Mouse (Mus musculus): ENCODE data around the gene Emb. TPM values are rescaled to one million over a fixed set of nuclear protein-coding genes. Genes with fewer than 3 reads are reported as not detected.

The Emb gene
- polyA plus RNA-seq, 1 experiment = 1.3 TPM

DNA sequence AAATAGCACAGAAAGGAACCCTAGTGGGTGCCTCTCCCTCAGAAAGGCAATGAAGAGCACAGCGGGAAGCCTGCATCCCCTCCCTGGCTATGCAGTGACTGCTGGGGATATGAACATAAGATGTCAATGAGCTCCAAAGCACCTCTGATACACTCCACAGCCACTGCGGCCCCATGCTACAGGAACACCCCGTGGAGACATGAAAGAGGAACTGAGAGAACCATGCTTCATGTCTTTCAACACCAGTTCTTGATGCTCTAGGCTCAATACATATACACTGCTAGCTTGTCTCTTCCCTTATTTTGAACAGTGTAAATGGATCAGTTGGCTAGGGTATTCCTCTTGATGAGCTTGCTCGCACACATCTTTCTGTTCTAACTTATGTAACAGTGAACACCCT is 28.8 kb downstream of the Emb start:
- no peak overlapping the region for H3K27ac ChIP-seq (replicated peaks; ENCODE audit: low read depth, low read length)
- H3K4me1 ChIP-seq (ENCODE audit: control insufficient read depth, insufficient read depth, insufficient read length, low read length) = no peaks in the 10 kb centered on the region
- no peak overlapping the region for H3K4me3 ChIP-seq (ENCODE audit: insufficient read depth, low read depth, low read length)

DNA sequence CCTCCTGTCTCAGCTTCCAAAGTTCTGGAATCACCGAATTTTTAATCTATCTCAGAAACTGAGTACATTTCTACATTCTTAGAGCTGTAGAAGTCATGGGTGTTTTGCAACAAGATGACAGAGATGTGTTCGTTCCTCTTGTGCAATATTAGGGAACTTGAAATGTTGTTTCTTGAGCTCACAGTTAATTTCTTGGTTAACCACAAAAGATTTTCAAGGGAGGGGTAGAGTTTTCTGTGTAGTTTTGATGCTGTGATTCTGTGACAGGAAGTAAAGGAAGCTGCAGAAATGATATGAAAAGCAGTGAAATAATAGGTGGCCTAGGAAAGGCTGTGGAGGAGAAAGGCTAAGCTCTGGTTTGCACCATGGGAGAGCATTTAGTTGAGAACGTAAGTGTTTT is 33.7 kb downstream of the Emb start:
- Histone ChIP-seq H3K27ac (replicated peaks; ENCODE audit: low read depth, low read length) (peak overlapping the region; percentile 36; the same call in 1 of the 2 replicates), H3K4me3 (ENCODE audit: insufficient read depth, low read depth, low read length) (no peak overlapping the region), H3K4me1 (ENCODE audit: control insufficient read depth, insufficient read depth, insufficient read length, low read length) (no peaks in the 10 kb centered on the region)

DNA sequence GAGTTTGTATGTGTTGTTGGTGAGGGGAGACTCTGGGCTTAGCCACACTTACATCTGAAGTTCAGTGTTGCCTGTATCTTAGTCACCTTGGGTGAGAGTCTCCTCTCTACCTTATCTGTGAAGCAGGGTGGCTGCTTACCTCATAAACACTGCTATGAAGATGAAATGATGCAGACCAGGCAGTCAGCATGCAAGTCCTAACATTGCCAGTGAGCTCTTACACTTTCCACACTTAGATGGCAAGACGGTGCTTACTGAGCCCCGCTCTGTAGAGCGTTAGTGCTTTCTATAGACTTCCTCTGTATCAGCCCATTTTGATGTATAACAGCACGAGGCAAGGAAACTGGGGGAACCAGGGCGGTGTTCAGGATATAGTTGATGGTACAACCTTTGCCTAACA is 34.3 kb downstream of the Emb start:
- Histone ChIP-seq H3K4me3 (ENCODE audit: insufficient read depth, low read depth, low read length) (no peak overlapping the region), H3K27ac (replicated peaks; ENCODE audit: low read depth, low read length) (peak overlapping the region; percentile 36; the same call in 1 of the 2 replicates), H3K4me1 (ENCODE audit: control insufficient read depth, insufficient read depth, insufficient read length, low read length) (no peaks in the 10 kb centered on the region)

DNA sequence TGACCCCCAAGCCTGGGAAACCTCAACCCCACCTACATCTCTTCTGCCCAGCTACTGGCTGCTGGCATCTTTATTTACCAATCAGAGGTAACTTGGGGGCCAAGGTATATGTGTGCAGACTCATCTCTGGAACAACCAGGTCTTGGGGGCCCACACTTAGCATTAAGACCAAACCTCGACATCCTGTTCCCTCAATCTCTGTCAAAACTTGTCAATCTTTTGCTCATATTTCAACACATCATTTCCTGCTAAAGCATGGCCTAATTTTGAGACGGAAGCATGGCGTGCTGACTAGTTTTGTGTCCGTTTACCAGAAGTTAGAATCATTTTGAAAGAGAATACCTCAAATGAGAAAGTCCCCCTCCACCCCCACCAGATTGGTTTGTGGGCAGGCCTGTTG is 52.4 kb downstream of the Emb start:
- Histone ChIP-seq H3K4me3 (ENCODE audit: insufficient read depth, low read depth, low read length) (no peak overlapping the region), H3K4me1 (ENCODE audit: control insufficient read depth, insufficient read depth, insufficient read length, low read length) (no peaks in the 10 kb centered on the region), H3K27ac (replicated peaks; ENCODE audit: low read depth, low read length) (no peak overlapping the region)

DNA sequence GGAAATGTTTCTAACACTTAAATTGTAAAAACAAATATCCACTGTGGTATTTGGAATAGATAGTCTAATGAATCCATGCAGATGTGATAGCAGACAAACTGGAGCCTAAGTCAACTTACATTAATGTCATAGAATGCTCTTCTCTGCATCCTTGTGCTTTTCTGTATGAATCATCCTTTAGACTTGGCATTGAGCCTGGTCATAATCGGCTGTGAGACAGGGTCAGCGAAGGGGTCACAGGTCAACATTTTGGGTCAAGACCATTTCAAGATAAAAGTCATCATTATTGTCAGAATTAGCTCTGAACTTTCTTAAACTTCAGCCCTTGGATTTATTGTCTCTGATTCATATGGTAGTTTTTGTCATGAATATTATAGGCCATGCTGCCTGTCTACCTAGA is 57.8 kb downstream of the Emb start:
- no peaks in the 10 kb centered on the region for H3K4me1 ChIP-seq (ENCODE audit: control insufficient read depth, insufficient read depth, insufficient read length, low read length)
- H3K4me3 ChIP-seq (ENCODE audit: insufficient read depth, low read depth, low read length) = no peak overlapping the region
- H3K27ac ChIP-seq (replicated peaks; ENCODE audit: low read depth, low read length) = no peak overlapping the region

DNA sequence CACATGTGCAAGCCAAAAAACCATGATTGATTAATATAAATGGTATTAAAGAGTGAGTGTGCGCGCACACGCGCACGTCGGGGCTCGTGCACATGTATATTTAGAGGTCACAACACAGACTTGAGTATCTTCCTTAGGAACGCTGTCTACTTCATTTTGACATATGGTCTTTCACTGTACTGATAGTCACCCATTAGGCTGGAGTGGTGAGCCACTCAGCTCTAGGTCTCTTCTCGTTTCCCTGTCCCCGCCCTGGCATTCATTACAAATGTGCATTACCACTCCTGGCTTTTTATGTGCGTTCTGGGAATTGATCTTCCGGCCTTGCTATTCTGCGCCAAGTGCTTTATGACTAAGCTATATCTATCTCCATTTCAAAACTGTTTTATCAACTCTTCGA is 59.6 kb downstream of the Emb start:
- no peak overlapping the region for H3K4me3 ChIP-seq (ENCODE audit: insufficient read depth, low read depth, low read length)
- no peak overlapping the region for H3K27ac ChIP-seq (replicated peaks; ENCODE audit: low read depth, low read length)

DNA sequence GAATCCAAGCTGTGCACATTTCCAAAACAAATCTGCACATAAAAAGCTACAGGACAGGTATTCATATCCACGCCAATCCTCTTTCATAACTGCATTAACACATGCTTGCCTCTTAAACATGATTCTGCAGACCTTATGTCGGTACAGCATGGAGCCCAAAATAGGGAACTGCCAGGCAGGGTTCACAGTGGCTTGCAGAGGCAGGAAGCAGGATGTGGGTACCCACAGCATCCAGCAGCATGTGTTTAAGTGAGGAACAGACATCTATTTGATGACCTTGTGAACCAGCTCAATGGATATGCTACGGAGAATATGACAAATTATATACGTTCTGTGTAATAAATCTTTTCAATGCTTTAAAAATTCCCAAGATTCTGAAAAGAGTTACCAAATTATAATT is 75.7 kb downstream of the Emb start:
- Histone ChIP-seq H3K27ac (replicated peaks; ENCODE audit: low read depth, low read length) (no peak overlapping the region), H3K4me1 (ENCODE audit: control insufficient read depth, insufficient read depth, insufficient read length, low read length) (no peaks in the 10 kb centered on the region), H3K4me3 (ENCODE audit: insufficient read depth, low read depth, low read length) (no peak overlapping the region)

More for the DNA sequence above, 59.6 kb downstream of the Emb start:
- no peaks in the 10 kb centered on the region for H3K4me1 ChIP-seq (ENCODE audit: control insufficient read depth, insufficient read depth, insufficient read length, low read length)

DNA sequence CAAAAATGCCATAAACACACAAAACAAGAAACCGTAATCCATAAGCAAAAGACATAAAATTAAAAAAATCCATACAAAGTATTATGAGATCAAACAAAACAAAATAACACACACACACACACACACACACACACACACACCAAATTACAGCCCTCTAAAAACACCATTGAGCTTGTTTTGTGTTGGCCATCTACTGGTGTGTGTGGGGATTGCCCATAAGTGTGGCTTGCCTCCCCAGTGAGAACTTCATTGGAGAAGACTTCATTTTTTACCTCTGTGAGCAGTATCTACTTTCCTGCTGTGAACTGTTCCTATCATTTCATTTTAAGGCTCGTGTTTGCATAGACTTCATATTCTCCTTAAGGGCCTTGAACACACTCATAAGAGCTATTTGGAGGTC is 78.6 kb downstream of the Emb start:
- Histone ChIP-seq H3K4me3 (ENCODE audit: insufficient read depth, low read depth, low read length) (no peak overlapping the region), H3K4me1 (ENCODE audit: control insufficient read depth, insufficient read depth, insufficient read length, low read length) (no peaks in the 10 kb centered on the region), H3K27ac (replicated peaks; ENCODE audit: low read depth, low read length) (no peak overlapping the region)

DNA sequence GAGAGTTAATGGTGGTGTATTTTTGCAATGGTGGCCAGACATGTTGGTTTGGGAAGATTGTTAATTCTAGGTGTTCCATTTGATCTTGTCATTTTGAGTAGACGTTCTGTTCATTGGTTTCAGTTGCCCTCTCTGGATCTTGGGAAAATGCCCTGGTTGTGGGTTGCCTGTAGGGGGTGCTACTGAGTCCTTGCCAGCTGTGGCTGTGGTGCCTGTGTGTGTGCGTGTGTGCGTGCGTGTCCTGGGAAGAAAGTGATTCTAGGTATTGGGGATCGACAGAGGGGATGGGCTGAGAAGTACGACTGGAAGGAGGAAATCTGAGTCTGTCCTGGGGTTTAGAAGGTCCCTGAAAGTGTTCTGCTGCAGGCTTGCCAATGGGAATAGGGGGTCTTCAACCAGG is 79.1 kb downstream of the Emb start:
- Histone ChIP-seq H3K27ac (replicated peaks; ENCODE audit: low read depth, low read length) (no peak overlapping the region), H3K4me1 (ENCODE audit: control insufficient read depth, insufficient read depth, insufficient read length, low read length) (no peaks in the 10 kb centered on the region), H3K4me3 (ENCODE audit: insufficient read depth, low read depth, low read length) (no peak overlapping the region)

DNA sequence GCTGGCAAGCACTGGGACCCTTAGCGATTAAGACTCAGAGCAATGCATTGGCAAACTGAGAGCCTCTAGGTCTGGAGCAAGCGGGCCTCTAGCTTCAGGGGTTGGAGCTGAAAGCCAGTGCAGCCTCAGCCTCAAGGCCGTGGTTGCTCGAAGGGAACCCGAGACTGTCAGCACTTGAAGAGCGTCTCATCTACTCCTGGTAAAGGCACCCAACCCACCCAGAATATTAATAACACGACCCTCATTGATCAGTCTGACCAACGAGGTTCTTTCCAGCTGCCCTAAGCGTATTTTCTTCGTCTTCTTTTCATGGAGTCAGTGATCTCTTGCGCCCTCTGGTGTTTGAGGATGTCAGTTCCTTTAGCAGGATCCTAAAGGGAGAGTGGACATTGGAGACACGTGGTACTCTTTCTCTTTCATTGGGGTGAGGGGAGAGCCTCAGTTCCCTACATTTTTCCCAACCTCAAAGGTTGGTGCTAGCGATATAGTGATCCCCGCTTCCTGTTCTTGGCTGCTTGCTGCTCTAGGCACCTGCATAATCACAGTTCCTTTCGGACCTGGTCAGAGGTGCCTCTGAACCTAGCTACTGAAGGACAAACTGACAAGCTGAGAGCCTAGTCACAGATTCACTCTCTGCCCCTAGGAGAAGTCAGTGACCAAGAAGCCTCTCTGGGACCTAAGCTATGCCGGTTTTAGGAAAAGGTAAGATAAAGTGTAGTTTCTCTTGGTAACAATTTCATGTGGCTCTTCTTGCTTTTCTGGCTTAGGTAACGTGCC is 81.3 kb downstream of the Emb start:
- no peak overlapping the region for H3K4me3 ChIP-seq (ENCODE audit: insufficient read depth, low read depth, low read length)
- no peak overlapping the region for H3K27ac ChIP-seq (replicated peaks; ENCODE audit: low read depth, low read length)
- no peaks in the 10 kb centered on the region for H3K4me1 ChIP-seq (ENCODE audit: control insufficient read depth, insufficient read depth, insufficient read length, low read length)

DNA sequence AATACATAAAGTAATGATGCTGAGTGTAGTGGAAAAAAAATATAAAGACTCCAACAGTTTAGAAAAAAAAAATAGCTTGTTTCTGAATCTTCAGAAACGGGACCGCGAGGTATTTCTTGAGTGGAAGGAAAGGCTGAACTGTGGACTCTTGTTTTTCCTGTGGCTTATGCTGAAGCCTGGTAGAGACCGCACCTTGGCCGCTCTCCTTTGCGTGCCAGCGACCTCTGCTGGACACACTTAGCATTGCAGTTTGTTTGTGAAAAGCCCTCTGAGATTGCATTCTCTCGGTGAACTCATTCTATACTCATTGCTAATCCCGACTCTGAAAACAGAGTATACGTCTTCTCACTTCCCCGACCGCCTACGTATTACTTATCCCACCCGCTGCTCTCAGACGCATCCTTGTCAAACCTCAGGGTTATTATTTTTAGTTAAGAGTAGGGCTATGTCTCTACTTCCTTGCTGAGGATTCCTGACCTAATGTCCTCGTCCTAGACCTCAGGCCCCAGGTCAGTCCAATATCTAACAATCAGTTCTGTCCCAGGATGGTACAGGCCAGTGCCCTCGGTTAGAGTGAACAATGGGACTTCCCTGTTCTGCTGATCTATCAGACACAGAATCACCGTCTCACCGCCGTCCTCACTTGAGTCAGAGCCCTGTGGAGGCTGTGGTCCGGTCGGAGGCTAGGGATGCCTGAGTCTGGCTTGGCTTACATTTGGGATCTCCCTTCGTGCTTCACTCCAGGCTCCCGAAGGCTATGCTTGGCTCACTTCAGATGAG is 103.3 kb downstream of the Emb start:
- Histone ChIP-seq H3K27ac (replicated peaks; ENCODE audit: low read depth, low read length) (no peak overlapping the region), H3K4me3 (ENCODE audit: insufficient read depth, low read depth, low read length) (no peak overlapping the region), H3K4me1 (ENCODE audit: control insufficient read depth, insufficient read depth, insufficient read length, low read length) (no peaks in the 10 kb centered on the region)

Other genes with a start within 250 kb of the Emb start
- 1.4 and 2.2 TPM in 2 replicates for gene Parp8, start 183.0 kb upstream of the Emb start, polyA plus RNA-seq (2012; ENCODE audit: insufficient read depth, insufficient read length, missing spikeins)
- not detected in 2 replicates for gene Gm17509, start 12.5 kb downstream of the Emb start, polyA plus RNA-seq (2012; ENCODE audit: insufficient read depth, insufficient read length, missing spikeins)